Mouse (Mus musculus): ENCODE results near the gene Wasf2. TPM values are rescaled to one million over a fixed set of nuclear protein-coding genes. Genes with fewer than 3 reads are reported as not detected.

The Wasf2 gene
- total RNA-seq, 1 experiment from 2014 or later = 61.3 TPM

DNA sequence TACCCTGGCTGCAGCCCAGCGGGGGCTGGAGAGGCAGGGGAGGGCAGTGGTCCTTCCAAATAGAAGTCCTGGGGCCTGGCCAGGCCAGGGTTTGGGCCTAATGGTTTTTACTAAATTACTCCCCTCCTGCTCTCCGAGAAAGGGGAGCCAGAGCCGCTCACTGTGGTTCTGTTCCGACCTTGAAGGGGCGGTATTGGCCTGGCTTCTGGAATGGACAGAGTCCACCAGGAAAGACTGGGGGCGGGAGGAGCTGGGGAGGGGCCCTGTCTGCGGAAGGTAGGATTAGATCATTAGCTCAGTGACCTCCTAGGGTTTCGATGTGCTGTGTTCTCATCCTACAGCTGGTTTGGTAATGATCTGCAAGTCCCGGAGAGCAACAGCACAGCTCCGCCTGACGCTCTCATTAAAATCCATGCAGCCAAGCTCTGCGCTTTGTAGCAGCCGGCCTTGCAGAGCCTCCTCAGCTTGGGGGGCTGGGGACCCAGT lies 67.5 kb downstream of the Wasf2 start:
- no peak for ATAC-seq (replicated peaks; ENCODE audit: low read depth, poor library complexity, severe bottlenecking)

DNA sequence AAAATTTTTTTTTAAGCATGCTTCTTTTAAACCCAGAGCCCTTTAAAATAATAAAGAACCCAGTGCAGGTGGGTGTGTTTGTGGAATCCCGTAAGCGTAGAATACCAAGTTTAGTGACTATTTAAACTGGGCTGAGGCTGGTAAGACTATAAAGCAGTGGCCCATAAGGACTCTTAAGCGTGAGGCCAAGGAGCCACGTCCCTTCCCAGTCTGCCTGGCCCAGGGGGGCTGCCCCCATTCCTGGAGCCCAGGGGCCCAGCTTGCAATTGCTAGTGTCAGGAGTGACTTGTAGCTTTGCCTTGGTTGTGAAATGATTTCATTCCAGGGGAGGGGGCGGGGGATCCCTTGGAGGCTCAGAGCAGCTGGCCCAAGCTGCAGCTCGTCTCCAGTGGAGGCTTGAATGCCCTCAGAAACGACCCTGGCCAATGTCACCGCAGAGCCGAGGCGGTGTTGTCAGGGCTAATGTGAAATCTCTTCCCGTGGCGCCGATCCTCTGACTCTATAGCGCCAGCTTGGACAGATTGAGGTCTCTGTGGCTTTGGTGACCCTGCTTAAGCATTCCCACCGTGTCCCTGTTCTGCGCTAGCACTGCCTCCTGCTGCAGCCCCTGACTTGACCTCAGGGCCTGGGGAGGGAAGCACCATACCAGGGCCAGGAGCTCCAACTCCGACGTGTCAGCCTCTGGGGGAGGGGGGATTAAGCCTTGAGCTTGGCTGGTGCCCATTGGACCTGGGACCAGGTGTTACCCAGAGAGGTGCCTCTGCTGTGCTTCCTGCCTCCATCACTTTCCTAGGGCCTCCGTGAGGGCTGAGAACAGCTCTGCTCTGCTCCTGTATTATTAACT lies 68.3 kb downstream of the Wasf2 start:
- no peak for ATAC-seq (replicated peaks; ENCODE audit: low read depth, poor library complexity, severe bottlenecking)

DNA sequence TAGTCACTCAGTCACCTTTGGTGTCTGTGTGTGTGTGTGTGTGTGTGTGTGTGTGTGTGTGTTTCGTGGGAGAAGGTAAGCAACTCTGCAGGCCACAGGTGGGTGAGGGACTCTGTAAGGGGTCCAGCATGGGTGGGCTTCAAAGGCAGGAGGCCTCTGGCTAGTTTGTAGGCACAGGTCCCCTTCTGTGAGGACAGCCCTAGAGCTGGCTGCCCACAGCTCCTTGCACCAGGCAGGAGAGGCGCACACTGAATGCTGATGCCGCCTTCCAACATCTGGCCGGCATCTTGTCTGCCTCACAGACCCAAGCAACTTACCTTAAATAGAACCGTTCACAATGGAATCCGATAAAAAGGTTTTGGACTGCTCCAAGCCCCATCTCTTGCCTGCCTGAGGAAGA lies 69.4 kb downstream of the Wasf2 start:
- ATAC-seq (replicated peaks; ENCODE audit: low read depth, poor library complexity, severe bottlenecking) = no peak

DNA sequence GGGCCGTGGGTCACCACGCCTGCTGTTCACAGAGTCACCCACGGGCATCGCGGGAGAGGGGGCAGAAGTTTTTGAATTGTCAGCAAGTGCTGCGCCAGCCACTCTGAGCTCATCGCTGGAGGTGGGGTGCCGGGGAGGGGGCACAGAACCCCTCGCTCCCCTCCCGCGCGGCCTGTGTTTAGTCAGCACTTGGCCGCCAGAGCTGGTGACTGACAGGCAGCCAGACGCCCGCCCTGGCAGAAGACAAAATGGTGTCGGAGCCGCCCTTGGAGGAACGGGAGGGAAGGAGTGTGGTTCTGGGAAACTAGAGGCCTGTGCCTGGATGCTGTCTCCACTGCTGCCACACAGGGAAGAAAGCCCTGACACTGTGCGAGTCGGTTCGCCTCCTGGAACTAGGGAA lies 70.0 kb downstream of the Wasf2 start:
- no peak for ATAC-seq (replicated peaks; ENCODE audit: low read depth, poor library complexity, severe bottlenecking)

DNA sequence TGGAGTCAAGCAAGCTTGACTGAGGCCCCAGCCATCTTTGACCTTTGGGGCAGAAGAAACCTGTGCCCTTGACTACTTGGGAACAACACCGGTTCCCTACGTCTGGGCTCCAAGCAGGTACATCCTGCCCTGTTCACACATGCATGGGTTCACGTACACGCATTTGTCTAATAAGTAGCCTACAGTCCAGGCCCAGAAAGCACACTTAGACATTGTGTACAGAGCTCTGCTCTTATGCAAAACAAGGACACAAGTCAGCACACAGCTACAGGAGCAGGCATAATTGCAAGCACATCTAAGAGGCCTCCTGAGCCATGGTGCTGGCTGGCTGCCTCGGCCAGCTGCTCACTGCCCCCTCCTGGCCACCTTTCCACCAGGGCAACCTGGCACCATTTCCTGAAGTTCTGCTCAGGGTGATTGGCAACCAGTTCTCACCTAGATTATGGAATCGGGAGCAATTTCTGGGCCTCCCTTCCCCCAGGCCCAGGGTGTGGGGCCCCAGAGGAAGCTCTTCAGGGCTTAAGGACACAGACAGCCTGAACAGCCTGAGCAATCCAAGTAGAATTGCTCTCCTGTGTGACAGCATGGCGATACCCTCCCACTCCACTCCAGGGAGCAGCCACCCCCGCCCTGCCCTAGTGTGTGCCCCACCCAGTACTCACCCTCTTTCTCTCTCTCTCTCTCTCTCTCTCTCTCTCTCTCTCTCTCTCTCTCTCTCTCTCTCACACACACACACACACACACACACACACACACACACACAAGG lies 70.9 kb downstream of the Wasf2 start:
- peak; percentile 53 for ATAC-seq (replicated peaks; ENCODE audit: low read depth, poor library complexity, severe bottlenecking)

DNA sequence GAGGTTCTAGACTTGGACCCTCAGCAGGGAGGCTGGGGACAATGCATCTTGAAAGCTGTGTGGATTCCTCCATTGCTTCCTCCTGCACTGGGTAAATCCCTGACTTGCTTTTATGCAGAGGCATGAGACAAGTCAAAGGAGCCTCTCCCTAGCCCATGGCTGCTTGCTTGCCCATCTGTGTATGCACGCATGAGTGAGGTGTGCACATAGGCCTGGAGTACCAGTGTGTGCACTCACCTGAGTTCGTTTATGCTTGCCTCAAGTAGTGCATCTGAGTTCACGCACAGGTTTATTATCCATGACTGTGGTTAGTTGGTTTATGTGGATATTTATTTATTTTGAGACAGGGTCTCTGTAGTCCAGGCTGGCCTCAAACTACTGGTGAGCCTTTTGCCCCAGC lies 71.9 kb downstream of the Wasf2 start:
- no peak for ATAC-seq (replicated peaks; ENCODE audit: low read depth, poor library complexity, severe bottlenecking)

DNA sequence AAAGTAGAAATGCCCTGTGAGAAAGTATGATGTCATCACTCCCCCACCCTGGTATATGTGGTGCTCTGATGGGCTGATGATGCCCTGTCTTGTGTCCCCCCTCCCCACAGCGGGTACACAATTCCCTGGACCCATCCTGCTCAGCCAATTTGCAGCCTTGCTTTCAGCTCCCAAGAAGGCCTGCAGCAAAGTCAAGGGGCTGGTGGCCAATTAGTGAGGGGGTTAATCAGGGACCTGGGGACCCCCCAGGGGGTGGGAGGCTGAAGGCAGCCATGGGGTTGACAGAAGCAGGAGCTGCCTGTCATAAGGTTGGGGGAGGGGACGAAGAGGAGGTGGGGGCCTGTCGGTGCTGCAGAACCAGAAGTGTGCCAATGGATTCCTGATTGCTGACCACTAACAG lies 73.3 kb downstream of the Wasf2 start:
- ATAC-seq (replicated peaks; ENCODE audit: low read depth, poor library complexity, severe bottlenecking) = no peak

DNA sequence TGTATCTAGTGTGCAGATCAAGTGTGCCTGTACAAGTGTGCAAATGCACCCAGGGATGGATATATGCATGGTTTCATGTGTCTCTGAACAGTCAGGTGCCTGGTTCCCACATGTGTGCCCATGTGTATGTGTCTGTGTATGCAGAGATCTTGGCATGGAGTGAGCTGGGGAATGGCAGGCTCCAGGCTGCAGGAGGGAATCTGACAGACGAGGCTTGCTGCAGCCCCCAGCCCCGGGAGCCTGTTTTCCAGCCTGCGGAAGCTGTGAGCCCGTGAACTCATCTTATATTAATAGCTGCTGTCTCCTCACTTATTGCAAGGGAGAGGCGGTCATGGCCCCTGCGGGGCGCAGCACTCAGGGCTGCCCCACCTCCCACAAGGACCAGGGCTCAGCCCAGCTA lies 74.1 kb downstream of the Wasf2 start:
- ATAC-seq (replicated peaks; ENCODE audit: low read depth, poor library complexity, severe bottlenecking) = no peak

DNA sequence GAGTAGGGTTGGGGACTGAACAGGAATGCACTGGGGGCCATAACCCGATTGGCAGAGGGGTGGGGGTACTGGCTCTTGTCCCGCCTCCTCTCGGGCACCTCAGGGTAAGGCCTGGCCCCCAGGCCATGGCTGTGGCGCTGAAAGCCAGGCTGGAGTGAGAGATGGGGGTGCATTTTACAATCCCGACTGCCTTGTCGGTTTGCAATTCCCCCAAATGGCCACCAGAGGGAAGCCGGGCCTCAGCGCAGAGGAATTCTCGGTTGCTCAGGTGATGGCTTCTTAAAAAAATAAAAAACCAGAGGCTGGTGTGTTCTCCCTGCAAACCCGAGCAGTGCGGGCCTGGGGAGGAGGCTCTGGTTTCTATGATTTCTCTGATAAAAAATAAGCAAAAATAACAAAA lies 79.1 kb downstream of the Wasf2 start:
- peak; percentile 54 for ATAC-seq (replicated peaks; ENCODE audit: low read depth, poor library complexity, severe bottlenecking)

DNA sequence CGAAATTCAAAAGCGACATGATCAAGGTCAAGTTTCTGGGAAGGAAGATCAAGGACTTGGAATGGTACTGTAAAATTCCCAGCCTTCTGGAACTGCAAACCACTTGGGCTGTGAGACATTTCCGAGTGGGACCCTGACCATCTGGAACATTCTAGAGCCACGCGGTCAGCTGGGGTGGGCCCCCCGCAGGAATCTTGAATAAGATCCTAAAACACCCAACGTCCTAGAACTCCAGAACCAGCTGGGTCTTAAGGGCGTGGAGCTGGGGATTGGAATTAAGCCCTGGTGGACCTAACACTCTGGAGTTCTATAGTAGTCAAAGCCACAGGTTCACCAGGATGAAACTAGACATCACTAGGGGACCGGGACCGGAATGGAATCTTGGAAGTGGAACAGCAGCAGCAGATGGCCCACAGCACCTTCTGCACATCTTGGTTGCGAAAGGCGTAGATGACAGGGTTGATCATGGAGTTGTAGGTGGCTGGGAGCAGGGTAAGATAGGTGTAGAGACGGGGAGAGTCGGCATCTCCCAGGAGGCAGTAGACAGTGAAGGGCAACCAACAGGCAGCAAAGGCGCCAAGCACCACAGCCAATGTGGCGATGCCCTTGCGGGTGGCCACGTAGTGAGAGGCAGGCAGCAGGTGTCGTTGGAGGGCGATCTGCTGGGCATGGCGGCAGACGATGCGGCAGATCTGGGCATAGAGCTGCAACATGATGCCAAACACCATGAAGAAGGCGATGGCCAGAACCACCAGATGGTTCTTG lies 79.9 kb downstream of the Wasf2 start:
- ATAC-seq (replicated peaks; ENCODE audit: low read depth, poor library complexity, severe bottlenecking) = no peak

DNA sequence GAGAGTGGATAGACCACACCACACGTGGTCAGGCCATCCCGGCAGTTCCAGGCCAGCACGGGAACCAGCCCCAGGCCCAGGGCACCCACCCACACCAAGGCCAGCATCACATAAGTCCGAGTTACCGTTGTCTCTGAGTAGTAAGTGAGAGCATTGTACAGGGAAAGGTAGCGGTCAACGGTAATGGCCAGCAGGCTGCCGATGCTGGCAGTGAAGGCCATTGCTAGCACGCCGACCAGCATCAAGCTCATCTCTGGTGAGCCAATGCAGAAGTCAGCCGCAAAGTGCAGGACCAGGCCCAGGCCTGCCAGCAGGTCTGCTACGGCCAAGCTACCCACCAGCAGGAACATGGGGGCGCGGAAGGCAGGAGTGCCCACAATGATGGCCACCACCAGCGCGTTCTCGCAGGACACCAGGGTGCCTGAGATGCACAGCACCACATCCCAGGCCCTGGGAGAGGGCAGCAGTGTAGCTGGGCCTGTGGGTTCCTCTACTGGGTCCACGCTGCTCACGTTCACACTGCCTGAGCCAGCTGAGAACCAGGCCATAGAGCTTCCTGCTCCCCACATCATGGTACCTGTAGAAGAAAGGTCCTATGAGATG lies 80.6 kb downstream of the Wasf2 start:
- ATAC-seq (replicated peaks; ENCODE audit: low read depth, poor library complexity, severe bottlenecking) = no peak

DNA sequence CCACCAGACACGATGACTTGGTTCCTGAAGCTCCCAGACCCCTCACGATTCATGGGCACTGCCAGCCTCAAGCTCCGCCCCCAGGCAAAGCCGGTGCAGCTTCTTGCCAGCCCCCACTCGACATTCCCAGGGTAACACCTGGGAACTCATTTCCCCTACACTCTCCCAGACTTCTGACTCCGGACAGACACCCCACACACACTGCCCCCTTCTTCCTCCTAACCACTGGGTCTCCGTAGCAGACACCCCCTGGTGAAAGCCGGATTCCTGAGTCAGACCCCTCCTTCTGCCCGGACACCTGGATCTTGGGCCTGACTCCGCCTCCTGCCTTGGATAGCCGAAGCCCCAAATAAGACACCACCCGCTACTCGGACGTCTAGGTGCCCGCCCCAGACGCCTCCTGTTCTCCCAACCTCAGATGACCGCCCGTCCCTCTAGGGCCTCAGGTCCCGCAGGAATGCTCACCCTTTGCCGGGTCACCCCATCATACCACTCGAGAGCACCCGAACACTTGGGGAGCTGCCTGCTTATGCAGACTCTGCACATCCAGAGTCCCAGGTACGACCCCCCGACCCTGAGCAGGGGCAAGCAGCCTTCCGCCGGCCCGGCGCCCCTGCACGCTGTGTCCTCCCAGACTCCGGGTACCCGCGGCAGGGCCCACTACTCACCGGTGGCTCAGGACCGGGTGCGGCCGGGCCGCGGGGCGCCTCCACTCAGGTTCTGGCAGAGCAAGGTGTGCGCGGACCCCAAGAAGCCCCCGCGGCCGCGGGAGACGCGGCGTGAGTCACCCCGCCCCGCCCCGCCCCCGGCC lies 81.7 kb downstream of the Wasf2 start, which contains the start of the genes Cd164l2 and Gpr3:
Gene Cd164l2, plus strand, starts transcription at position 381 of the 811 bp plus-strand sequence.
Gene Gpr3, minus strand, starts transcription at position 786 of the 811 bp plus-strand sequence.
- no peak for ATAC-seq (replicated peaks; ENCODE audit: low read depth, poor library complexity, severe bottlenecking)

DNA sequence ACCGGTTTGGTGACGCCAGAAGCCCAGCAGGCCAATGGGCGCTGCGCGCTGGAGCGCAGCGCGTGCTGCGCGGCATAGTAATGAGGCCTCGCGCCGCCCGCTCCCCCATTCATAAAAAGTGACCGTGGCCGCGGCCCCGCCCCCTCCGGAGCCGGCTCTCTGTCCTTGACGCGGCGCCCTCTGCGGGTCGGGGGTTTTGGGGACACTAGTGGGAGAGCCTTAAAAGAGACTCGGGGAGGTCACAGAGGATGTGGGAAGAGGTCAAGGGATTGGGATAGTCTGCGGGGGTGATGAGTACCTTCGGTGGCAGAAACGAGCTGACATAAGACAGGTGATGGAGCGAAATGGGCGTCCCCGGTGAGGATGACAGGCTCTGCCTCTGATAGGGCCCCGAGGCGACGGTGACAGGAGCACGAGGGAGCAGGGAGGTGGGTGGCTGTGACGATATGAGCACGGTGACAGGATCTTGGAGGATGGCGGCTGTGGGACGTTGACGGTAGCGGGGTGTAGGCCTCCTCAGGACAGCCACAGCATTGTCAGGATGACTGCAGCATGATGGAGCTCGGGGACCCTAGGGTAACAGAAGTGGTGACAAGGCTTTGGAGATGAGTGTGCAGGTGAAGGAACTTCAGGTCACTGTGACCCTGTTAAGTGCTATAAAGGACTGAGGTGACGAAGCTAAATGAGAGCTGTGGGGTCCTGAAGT lies 82.4 kb downstream of the Wasf2 start:
- peak; percentile 80 for ATAC-seq (replicated peaks; ENCODE audit: low read depth, poor library complexity, severe bottlenecking)

DNA sequence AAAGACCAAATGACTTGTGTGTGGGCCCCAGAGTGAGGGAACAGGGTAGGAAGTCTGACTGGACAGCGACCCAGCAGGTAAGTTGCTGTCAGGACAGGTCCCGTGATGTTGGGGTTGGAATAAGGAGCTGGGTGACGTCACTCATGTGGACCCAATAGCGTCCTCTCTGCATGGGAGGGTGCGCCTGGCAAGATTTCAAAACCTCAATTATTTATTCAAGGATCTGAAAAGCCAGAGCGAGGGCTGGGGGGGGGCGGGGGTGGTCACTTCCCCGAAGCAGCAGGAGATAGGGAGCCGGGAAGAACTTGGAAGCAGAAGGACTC lies 82.9 kb downstream of the Wasf2 start:
- no peak for ATAC-seq (replicated peaks; ENCODE audit: low read depth, poor library complexity, severe bottlenecking)

DNA sequence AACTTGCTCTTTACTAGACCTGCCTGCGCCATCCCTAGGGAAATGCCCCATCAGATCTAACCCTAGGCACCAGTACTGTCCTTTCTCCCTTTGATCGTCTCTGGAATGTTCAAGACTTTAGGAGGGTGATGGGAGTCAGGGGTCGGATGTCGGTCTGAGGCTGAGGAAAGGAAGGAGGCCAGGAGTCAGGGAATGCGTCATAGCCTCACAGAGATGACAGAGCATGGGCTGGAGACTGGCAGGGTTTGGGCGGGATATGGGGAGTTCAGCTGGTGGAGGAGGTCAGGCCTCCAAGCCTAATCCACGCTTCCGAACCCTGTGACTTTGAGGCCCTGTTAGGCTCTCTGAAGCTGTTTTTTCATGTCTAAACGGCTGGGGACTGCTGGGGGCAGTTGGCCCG lies 83.4 kb downstream of the Wasf2 start:
- ATAC-seq (replicated peaks; ENCODE audit: low read depth, poor library complexity, severe bottlenecking) = no peak

DNA sequence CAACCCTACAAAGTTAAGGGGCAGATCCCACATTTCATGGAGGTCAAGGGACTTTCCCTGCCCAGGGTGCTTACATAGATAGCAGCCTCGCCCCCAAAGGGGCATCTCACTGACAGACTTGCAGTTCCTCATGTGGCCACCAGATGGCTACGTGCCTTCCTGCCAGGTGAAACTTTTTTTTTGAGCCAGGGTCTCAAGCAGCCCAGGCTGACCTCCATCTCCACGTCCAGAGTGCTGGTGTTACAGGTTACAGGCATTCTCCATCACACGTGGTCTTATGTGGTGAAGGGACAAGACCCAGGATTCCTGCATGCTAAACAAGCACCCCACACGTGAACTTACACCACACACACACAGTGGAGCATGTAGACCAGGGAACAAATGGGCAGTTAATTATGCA lies 87.3 kb downstream of the Wasf2 start:
- peak; percentile 42 for ATAC-seq (replicated peaks; ENCODE audit: low read depth, poor library complexity, severe bottlenecking)

DNA sequence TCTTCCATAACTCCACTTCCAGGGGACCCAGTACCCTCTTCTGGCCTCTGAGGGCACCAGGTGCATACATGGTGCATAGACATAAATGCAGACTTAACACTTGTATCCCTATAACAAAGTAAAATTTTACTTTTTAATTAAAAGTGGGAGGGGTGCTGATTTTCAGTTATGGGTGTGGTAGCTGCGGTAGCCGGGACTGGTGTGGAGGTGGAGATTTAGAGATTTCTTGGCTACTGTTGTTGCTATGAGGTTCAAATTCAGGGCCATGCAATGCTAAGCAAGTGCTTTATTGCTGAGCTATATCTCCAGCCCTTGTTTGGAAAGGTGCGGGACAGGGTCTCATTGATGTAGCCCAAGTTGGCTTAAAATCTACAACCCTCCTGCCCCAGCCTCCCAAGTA lies 88.4 kb downstream of the Wasf2 start:
- no peak for ATAC-seq (replicated peaks; ENCODE audit: low read depth, poor library complexity, severe bottlenecking)

DNA sequence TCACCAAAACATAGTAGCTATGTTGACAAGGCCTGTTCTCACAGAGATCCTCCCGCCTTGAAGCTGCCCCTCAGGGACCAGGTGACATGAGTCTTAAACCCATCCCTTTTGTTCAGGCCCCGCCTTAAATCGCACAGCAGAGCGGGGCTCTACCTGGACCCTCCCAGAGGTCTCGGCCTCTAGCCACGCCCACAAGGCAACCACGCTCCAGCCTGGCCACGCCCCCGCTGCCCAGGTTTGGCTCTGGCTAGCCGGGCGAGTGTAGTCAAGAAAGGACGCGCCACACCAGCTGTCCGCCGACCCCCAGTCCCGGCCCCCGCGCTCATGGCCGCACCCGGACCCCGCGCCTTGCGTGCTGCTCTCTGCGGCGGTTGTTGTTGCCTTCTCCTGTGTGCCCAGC lies 90.4 kb downstream of the Wasf2 start:
- ATAC-seq (replicated peaks; ENCODE audit: low read depth, poor library complexity, severe bottlenecking) = no peak

DNA sequence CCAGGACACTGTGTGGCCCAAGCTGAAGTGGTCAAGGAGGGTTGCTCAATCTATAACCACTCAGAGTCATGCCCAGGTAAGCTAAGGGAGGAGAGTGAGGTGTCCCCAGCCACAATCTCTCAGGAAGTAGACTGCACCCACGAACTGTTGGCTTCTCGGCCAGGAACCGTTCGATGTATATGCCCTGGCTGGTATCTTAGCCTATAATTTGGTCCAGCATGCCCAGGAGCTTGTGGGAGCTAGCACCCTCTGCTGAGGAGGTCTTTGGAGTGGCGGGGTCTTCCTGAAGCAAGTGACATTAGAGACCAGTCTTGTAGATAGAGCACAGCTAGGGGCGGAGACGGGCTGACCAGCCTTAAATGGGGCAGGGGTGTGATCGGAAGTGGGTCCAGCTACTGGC lies 91.4 kb downstream of the Wasf2 start:
- no peak for ATAC-seq (replicated peaks; ENCODE audit: low read depth, poor library complexity, severe bottlenecking)

All from common myeloid progenitor, adult 5-6 weeks (primary cell).